Mouse (Mus musculus) stomach, embryonic 14.5 days (tissue): ENCODE measurements at regions not wholly inside any gene's neighbourhood (a gene's known extent, or its start where the extent isn't known, plus 50 kb on each side); places are given as distances from the start of the nearest gene placed in this dataset.

ENCODE experiments used
- ATAC-seq: fragments of 200-750 bp; cut with Nextera tagmentation; 2 replicates; pipeline ENCODE4 v1.8.0; 2017; ENCODE audit warnings: low read depth, moderate TSS enrichment; ENCODE audit not compliant: insufficient number of reproducible peaks, insufficient read depth, low FRiP score
- H3K27ac ChIP-seq: fragments of 300-500 bp; sonication (generic); 2 replicates; pipeline ENCODE4 v1.5.1; 2014; ENCODE audit warnings: mild to moderate bottlenecking, low read length, moderate library complexity, mixed read lengths
- H3K27me3 ChIP-seq: fragments of 300-500 bp; sonication (generic); 2 replicates; pipeline ENCODE4 v1.6.1; 2014; ENCODE audit warnings: low read length, control low read depth, mixed read lengths; ENCODE audit not compliant: control insufficient read depth, insufficient read depth
- H3K36me3 ChIP-seq: fragments of 300-500 bp; sonication (generic); 2 replicates; pipeline ENCODE4 v1.6.1; 2014; ENCODE audit warnings: mild to moderate bottlenecking, control low read depth, low read length, moderate library complexity, mixed read lengths; ENCODE audit not compliant: control insufficient read depth, insufficient read depth
- H3K4me1 ChIP-seq: fragments of 300-500 bp; sonication (generic); 2 replicates; pipeline ENCODE4 v1.6.1; 2014; ENCODE audit warnings: low read length, control low read depth, mixed read lengths; ENCODE audit not compliant: control insufficient read depth, insufficient read depth
- H3K4me2 ChIP-seq: fragments of 300-500 bp; sonication (generic); replicated peaks from 2 replicates; pipeline ENCODE4 v1.6.1; 2014; ENCODE audit warnings: low read depth, low read length, control low read depth
- H3K4me3 ChIP-seq: fragments of 300-500 bp; sonication (generic); 2 replicates; pipeline ENCODE4 v1.5.1; 2014; ENCODE audit warnings: low read depth, low read length, control low read depth
- H3K9ac ChIP-seq: fragments of 300-500 bp; sonication (generic); replicated peaks from 2 replicates; pipeline ENCODE4 v1.6.1; 2014; ENCODE audit warnings: low read depth, mild to moderate bottlenecking, control low read depth, low read length, moderate library complexity, mixed read lengths
- H3K9me3 ChIP-seq: fragments of 300-500 bp; sonication (generic); 2 replicates; pipeline ENCODE4 v1.6.1; 2016; ENCODE audit warnings: low read depth, low read length, control low read depth; ENCODE audit not compliant: control insufficient read depth
- WGBS: fragments of 180-500 bp; shearing (Covaris S2); extraction: QIAGEN DNeasy Blood & Tissue Kit; methylation state at CpG from one replicate; pipeline ENCODE4 v1.1.7; 2014; 5-methylcytosine and 5-hydroxymethylcytosine counted together

DNA sequence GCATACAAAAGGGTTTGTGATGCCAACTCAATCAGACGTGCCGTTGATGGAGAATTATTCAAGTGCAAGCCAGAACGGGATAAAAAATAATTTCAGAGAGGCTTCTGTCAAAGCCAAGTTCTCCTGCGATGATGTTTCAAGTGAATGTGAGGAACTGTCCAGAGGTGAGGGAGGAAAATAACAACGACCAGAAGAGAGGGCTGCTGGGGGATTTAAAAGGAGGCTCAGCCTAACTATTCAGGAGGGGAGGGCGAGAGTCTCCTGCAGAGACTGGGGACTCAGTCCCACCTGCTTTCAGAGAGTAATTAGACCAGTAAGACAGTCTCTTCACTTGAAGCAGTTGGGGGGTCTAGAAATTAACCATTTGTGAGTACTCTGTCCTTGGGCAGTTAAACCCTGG is 127.7 kb upstream of the Noct start:
- Histone ChIP-seq H3K4me2 (no peak overlapping the region), H3K9me3 (no peaks in the 10 kb centered on the region), H3K27ac (no peak overlapping the region), H3K4me1 (0 out of 2 replicates have a peak, but pooled peaks cover 3% of the 10 kb centered on the region), H3K4me3 (no peak overlapping the region), H3K27me3 (no peaks in the 10 kb centered on the region), H3K9ac (no peak overlapping the region), H3K36me3 (no peaks in the 10 kb centered on the region)
- no peak for ATAC-seq
- WGBS = 32% methylated on average over 6 of the region's 6 CpGs

DNA sequence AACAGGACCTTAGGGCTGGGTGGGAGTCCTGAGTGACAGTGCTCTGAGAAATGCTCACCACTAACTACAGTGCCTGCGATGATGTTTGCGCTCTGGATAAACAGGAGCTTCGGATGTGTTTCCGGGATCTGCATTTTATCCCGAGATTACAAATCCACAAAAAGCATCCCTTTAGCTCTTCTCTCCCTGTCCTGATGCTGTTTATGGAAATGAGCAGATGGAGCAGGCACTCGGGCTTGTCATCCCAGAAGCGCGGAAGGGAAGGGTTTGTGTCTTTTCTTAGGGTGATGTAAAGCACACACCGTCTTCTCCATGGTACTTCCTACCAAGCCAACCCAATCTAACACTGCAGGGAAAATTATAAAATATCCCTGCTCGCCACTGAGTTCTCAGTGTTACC is 126.9 kb upstream of the Noct start:
- ATAC-seq = no peak
- H3K9ac ChIP-seq = no peak overlapping the region
- 74% methylated on average over 10 of the region's 10 CpGs for WGBS
- no peaks in the 10 kb centered on the region for H3K36me3 ChIP-seq
- no peak overlapping the region for H3K4me3 ChIP-seq
- H3K27me3 ChIP-seq = no peaks in the 10 kb centered on the region
- no peaks in the 10 kb centered on the region for H3K9me3 ChIP-seq
- H3K4me1 ChIP-seq = 0 out of 2 replicates have a peak, but pooled peaks cover 3% of the 10 kb centered on the region
- H3K27ac ChIP-seq = no peak overlapping the region
- no peak overlapping the region for H3K4me2 ChIP-seq

DNA sequence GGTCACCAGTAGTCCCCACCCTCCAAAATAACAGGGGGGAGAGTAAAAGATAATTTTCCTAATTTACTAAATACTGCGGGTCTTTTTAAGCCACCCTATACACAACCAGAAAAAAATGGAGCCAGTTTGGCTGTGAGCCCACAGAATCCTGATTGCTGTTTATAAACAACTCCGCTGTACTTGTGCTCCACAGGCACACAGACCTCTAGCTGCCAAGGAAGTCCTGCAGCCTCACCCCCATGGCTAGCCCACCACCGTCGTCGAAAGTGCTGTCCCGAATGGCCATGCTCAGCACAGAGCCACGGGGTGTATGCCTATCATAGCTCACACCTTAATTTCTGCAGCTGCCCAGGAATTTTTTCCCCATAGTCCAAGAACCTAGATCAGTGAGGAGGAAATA is 124.3 kb upstream of the Noct start:
- Histone ChIP-seq H3K36me3 (no peaks in the 10 kb centered on the region), H3K9me3 (no peaks in the 10 kb centered on the region), H3K27me3 (no peaks in the 10 kb centered on the region), H3K4me1 (0 out of 2 replicates have a peak, but pooled peaks cover 3% of the 10 kb centered on the region), H3K27ac (no peak overlapping the region), H3K9ac (no peak overlapping the region), H3K4me3 (no peak overlapping the region), H3K4me2 (no peak overlapping the region)
- WGBS = 77% methylated on average over 7 of the region's 7 CpGs
- ATAC-seq = no peak

DNA sequence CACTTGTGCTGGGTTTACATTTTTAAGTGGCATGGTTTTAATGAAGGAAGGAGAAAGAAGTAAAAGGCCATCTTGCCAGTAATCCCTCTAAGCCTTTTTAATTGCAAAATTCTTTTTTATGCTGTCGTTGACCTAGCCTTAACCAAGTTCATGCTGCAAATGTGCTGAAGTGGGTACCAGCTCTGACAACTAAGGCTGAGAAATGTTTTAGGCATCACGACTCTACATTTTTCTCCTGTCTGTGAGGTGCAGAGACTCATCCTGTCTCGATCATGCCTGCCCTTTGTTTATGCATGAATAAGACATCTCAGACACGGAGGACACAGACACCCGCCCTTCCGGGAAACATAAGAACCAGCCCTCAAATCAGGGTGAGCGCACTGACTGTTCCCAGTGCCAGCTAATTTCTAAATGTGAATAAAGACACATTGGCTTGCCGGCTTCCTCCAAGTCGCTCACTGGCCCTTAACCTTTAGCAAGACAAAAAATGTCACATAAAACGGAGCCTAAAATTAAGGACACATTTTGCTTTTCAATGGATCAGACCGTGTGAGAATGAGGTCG is 115.5 kb upstream of the Noct start:
- H3K36me3 ChIP-seq = no peaks in the 10 kb centered on the region
- H3K9ac ChIP-seq = no peak overlapping the region
- 41% methylated on average over 12 of the region's 12 CpGs for WGBS
- no peak overlapping the region for H3K4me2 ChIP-seq
- H3K27ac ChIP-seq = no peak overlapping the region
- no peaks in the 10 kb centered on the region for H3K4me1 ChIP-seq
- no peak for ATAC-seq
- peaks cover 3% of the 10 kb centered on the region; the same call in 1 of the 2 replicates for H3K9me3 ChIP-seq
- H3K4me3 ChIP-seq = no peak overlapping the region
- H3K27me3 ChIP-seq = no peaks in the 10 kb centered on the region

DNA sequence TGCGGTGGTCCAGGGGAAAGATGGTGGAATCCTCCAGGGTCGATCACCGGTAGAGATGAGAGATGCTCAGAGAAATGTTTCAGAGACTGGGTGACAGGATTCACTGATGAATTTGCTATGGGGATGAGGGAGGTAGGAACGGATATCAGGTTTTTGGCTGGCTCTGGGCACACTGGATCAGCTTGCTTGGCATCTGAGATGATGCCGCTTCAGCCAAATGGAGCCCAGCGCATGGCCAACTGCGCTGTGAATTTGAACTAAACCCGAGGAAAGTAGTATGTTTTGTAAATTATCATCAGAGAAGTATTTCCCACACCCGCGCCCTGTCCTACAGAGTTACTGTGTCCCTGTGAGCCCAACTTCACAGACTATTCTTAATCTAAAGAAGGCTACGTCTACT is 113.0 kb upstream of the Noct start:
- no peak overlapping the region for H3K9ac ChIP-seq
- no peaks in the 10 kb centered on the region for H3K9me3 ChIP-seq
- no peaks in the 10 kb centered on the region for H3K4me1 ChIP-seq
- no peak for ATAC-seq
- no peak overlapping the region for H3K4me2 ChIP-seq
- H3K27me3 ChIP-seq = no peaks in the 10 kb centered on the region
- no peaks in the 10 kb centered on the region for H3K36me3 ChIP-seq
- no peak overlapping the region for H3K27ac ChIP-seq
- 94% methylated on average over 11 of the region's 11 CpGs for WGBS
- no peak overlapping the region for H3K4me3 ChIP-seq

DNA sequence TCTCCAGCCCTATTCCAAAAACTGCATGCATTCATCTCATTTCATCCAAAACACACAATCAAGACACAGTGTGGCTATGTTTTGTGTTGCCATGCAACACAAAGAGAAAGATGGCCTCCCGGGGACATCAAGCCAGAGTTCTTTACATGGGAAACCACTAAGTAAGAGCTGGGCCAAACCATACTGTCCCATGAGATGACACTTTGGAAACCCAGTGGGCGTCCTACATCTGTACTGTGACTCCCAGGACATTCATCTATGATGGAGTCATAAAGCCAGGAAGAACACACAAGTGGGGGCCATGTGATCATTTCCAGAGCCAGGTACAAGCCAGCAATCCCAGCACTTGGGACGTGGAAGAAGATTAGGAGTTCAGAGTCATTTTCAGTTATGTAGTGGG is 111.9 kb upstream of the Noct start:
- Histone ChIP-seq H3K4me2 (no peak overlapping the region), H3K9me3 (no peaks in the 10 kb centered on the region), H3K9ac (no peak overlapping the region), H3K36me3 (no peaks in the 10 kb centered on the region), H3K27ac (no peak overlapping the region), H3K4me1 (no peaks in the 10 kb centered on the region), H3K4me3 (no peak overlapping the region), H3K27me3 (no peaks in the 10 kb centered on the region)
- WGBS = 79% methylated on average over 3 of the region's 3 CpGs
- no peak for ATAC-seq

DNA sequence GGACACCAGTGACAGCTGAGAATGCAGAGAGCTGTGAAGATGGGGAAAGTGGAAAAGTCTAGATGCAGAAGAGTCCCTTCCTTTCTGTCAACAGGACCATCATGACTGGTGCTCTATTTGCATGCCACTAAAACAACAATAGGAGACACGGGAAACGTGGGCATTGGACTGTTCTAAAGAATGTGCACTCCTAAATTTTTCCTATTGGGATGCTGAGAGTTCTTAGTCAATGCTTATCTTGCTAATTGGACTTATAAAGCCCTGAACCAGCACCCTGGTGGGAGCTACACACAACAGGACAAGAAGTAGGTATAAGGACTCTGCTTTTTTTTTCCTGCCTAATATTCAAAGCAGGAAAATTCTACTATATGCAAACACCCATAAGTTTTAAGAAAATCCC is 108.3 kb upstream of the Noct start:
- Histone ChIP-seq H3K36me3 (no peaks in the 10 kb centered on the region), H3K4me1 (no peaks in the 10 kb centered on the region), H3K4me2 (no peak overlapping the region), H3K27ac (no peak overlapping the region), H3K4me3 (no peak overlapping the region), H3K27me3 (no peaks in the 10 kb centered on the region), H3K9ac (no peak overlapping the region), H3K9me3 (no peaks in the 10 kb centered on the region)
- 71% methylated on average over 2 of the region's 2 CpGs for WGBS
- ATAC-seq = no peak

DNA sequence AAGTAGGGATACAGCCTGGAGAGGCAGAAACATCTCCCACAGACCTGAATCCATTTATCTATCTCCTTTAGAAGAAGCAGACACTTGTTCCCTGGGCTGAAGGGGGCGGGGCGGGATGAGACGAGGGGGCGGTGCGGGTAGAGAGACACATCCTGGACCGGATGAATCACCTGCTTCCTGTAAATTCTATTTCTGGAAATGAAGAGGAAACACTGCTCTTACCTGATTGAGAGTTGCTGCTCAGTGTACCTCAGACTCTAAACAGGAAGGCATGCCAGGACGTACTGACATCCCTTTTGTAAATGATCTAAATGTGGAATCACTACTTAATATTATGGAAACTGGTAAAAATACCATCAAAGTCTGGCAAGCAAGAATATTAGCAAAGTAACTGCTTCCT is 105.5 kb upstream of the Noct start:
- no peak for ATAC-seq
- Histone ChIP-seq H3K9ac (no peak overlapping the region), H3K9me3 (no peaks in the 10 kb centered on the region), H3K27ac (no peak overlapping the region), H3K36me3 (no peaks in the 10 kb centered on the region), H3K4me2 (no peak overlapping the region), H3K27me3 (no peaks in the 10 kb centered on the region), H3K4me1 (no peaks in the 10 kb centered on the region), H3K4me3 (no peak overlapping the region)
- WGBS = 84% methylated on average over 7 of the region's 7 CpGs

DNA sequence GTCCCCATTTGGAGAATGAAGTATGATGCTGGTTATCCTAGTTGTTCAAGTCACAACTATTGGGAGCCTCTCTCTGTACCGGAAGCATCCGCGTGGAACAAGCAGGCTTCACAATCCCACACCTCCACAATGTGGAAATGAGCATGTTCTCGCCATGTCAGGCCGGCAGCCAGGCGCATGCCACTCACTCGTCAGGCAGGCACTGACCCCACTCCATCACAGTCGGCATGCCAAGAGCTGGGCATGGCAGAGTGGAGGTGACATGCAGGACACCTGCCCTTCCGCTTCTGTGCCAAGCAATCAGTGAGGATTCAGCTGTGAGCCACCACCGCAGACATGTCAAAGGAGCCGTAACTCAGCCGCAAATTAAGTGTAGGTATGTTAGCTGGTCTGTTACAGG is 103.7 kb upstream of the Noct start:
- Histone ChIP-seq H3K4me2 (no peak overlapping the region), H3K4me1 (no peaks in the 10 kb centered on the region), H3K27me3 (no peaks in the 10 kb centered on the region), H3K9me3 (no peaks in the 10 kb centered on the region), H3K9ac (no peak overlapping the region), H3K4me3 (no peak overlapping the region), H3K36me3 (no peaks in the 10 kb centered on the region), H3K27ac (no peak overlapping the region)
- ATAC-seq = no peak
- WGBS = 94% methylated on average over 12 of the region's 12 CpGs
